Mouse (Mus musculus) duodenum, adult 2 months (tissue): ENCODE measurements around the gene Foxf2. TPM values are rescaled to one million over a fixed set of nuclear protein-coding genes. Genes with fewer than 3 reads are reported as not detected.

ENCODE experiments used
- polyA plus RNA-seq: library from polyadenylated mRNA; depleted of rRNA; stranded (reverse); fragments of >200 nt; gene quantifications from 2 replicates; pipeline ENCODE4 v1.2.3, GENCODE M21; 2012; ENCODE audit warnings: low replicate concordance; rRNA removed

Gene Foxf2
- polyA plus RNA-seq, result 38.8 and 38.9 TPM in 2 replicates

DNA sequence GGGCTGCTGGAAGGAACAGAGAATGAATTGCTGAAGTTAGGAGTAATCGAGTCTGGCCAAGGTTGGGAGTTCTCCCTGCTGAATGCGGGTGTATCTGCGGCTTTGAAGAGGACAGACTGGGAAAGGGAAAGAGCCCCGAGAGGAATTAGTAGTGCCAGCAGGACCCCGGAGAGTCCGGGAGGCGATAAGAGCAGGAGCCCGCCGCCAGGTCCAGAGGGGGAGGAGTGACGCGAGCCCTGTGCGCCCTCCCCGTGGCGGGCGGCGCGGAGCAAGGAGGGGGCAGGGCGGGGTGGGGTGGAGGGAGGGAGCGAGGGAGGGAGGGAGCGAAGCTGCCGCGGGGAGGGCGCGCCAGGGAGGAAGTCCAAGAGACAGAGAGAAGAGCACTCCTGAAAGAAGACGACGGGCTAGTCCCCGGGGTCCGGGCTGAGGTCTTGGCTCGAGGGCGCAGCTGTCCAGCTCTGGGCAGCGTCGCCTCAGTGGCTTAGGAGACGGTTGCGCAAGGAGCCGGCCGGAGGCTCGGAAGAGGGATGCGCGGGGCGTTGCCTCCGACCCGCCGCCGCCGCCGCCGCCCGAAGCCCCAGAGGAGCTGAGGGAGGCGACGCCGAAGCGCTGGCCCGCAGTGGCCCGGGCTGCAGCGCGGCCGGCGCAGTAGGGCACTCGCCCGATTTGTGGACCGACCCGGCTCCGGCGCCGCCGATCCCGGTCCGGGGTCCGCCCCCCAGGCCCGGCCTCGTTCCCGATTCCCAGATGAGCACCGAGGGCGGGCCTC lies at the start of gene Foxf2:
Gene Foxf2, plus strand, starts transcription at position 484 of the 769 bp plus-strand sequence.

Other genes with a start within 250 kb of the Foxf2 start
- gene Foxq1, start 69.7 kb upstream of the Foxf2 start, polyA plus RNA-seq, result 15.4 and 75.8 TPM in 2 replicates
- 1.6 and 1.7 TPM in 2 replicates for gene A530084C06Rik, start 66.5 kb upstream of the Foxf2 start, polyA plus RNA-seq
- 0.06 and 0.32 TPM in 2 replicates for gene Foxc1, start 180.8 kb downstream of the Foxf2 start, polyA plus RNA-seq